Mouse (Mus musculus): Measurements from ENCODE around the gene Glt1d1. TPM values are rescaled to one million over a fixed set of nuclear protein-coding genes. Genes with fewer than 3 reads are reported as not detected.

The Glt1d1 gene
- polyA plus RNA-seq, 1 experiment: 37.9 TPM

GRCm38 (mm10) chr5:127616151-127616550 lies 15.9 kb upstream of the Glt1d1 start:
- peak overlapping the region; percentile 64; the same call in 1 of the 2 replicates for H3K27ac ChIP-seq (ENCODE audit: control insufficient read depth, insufficient read depth, low read depth, low read length)
- H3K4me1 ChIP-seq (ENCODE audit: control insufficient read depth, insufficient read depth, low read length): peaks cover 8% of the 10 kb centered on the region
- TF ChIP-seq CTCF (IDR thresholded peaks at IDR 0.05; ENCODE audit: control insufficient read depth, insufficient read depth, insufficient replicate concordance, low read depth, low read length) (no peak), POLR2A (IDR thresholded peaks at IDR 0.05; ENCODE audit: control insufficient read depth, low read depth, low read length) (no peak)
- H3K27me3 ChIP-seq (ENCODE audit: control insufficient read depth, insufficient read depth, low read length): no peaks in the 10 kb centered on the region
- peak overlapping the region; percentile 74 for H3K4me3 ChIP-seq (ENCODE audit: control insufficient read depth, low read depth, low read length)
- no peaks in the 10 kb centered on the region for H3K36me3 ChIP-seq (ENCODE audit: control insufficient read depth, insufficient read depth, low read length)

GRCm38 (mm10) chr5:127616884-127617635 lies 15.0 kb upstream of the Glt1d1 start:
- no peaks in the 10 kb centered on the region for H3K27me3 ChIP-seq (ENCODE audit: control insufficient read depth, insufficient read depth, low read length)
- peaks cover 8% of the 10 kb centered on the region for H3K4me1 ChIP-seq (ENCODE audit: control insufficient read depth, insufficient read depth, low read length)
- peak overlapping the region; percentile 88 for H3K27ac ChIP-seq (ENCODE audit: control insufficient read depth, insufficient read depth, low read depth, low read length)
- TF ChIP-seq POLR2A (IDR thresholded peaks at IDR 0.05; ENCODE audit: control insufficient read depth, low read depth, low read length): peak; percentile 88
- TF ChIP-seq CTCF (IDR thresholded peaks at IDR 0.05; ENCODE audit: control insufficient read depth, insufficient read depth, insufficient replicate concordance, low read depth, low read length): no peak
- no peaks in the 10 kb centered on the region for H3K36me3 ChIP-seq (ENCODE audit: control insufficient read depth, insufficient read depth, low read length)
- peak overlapping the region; percentile 74 for H3K4me3 ChIP-seq (ENCODE audit: control insufficient read depth, low read depth, low read length)

GRCm38 (mm10) chr5:127618834-127619233 lies 13.2 kb upstream of the Glt1d1 start:
- H3K4me3 ChIP-seq (ENCODE audit: control insufficient read depth, low read depth, low read length): no peak overlapping the region
- no peak for TF ChIP-seq CTCF (IDR thresholded peaks at IDR 0.05; ENCODE audit: control insufficient read depth, insufficient read depth, insufficient replicate concordance, low read depth, low read length)
- TF ChIP-seq POLR2A (IDR thresholded peaks at IDR 0.05; ENCODE audit: control insufficient read depth, low read depth, low read length): 0 out of 2 replicates have a peak, but pooled peaks have one; percentile 25
- peaks cover 8% of the 10 kb centered on the region for H3K4me1 ChIP-seq (ENCODE audit: control insufficient read depth, insufficient read depth, low read length)
- H3K27me3 ChIP-seq (ENCODE audit: control insufficient read depth, insufficient read depth, low read length): no peaks in the 10 kb centered on the region
- H3K27ac ChIP-seq (ENCODE audit: control insufficient read depth, insufficient read depth, low read depth, low read length): no peak overlapping the region
- no peaks in the 10 kb centered on the region for H3K36me3 ChIP-seq (ENCODE audit: control insufficient read depth, insufficient read depth, low read length)

DNA sequence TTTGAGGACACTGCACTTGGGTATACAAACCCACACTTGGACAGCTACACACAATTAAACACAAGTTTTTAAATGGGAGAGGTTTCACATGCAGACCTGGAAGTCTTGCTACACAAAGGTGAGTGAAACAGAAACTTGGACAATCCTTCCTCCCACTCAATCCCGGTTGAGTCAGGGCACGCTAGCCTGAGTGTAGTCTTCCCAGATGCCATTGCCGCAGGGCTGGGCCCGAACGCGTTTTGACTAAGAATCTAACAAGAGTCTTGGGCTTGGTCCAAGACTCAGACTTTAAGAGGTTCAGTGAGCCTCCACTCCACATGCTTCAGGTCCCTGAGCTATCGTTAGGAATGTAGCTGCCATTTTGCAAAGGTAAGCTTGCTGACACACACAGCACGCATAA lies 11.7 kb upstream of the Glt1d1 start:
- Histone ChIP-seq H3K4me1 (ENCODE audit: control insufficient read depth, insufficient read depth, low read length) (peaks cover 8% of the 10 kb centered on the region), H3K27me3 (ENCODE audit: control insufficient read depth, insufficient read depth, low read length) (no peaks in the 10 kb centered on the region), H3K27ac (ENCODE audit: control insufficient read depth, insufficient read depth, low read depth, low read length) (no peak overlapping the region), H3K4me3 (ENCODE audit: control insufficient read depth, low read depth, low read length) (no peak overlapping the region), H3K36me3 (ENCODE audit: control insufficient read depth, insufficient read depth, low read length) (no peaks in the 10 kb centered on the region)
- TF ChIP-seq POLR2A (IDR thresholded peaks at IDR 0.05; ENCODE audit: control insufficient read depth, low read depth, low read length) (no peak), CTCF (IDR thresholded peaks at IDR 0.05; ENCODE audit: control insufficient read depth, insufficient read depth, insufficient replicate concordance, low read depth, low read length) (no peak)

DNA sequence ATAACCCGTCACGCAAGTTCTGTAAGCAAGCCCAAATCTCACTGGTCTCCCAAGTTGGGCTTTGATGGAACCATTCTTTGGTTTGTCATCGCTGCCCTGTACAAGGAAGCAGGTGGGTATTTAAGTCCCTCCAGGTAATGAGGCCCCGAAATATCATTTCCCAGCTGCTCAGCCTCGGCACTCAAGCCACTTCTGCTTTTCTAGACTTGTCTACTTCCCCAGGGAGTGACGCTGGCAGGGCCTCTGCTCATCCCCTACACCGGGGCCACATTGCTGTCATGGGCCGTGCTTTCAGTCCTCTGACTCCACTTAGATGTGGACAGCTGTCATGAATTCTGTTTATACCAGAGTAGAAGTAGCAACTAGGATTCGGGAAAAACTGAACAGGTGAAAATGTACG lies 11.0 kb upstream of the Glt1d1 start:
- Histone ChIP-seq H3K4me1 (ENCODE audit: control insufficient read depth, insufficient read depth, low read length) (peaks cover 4% of the 10 kb centered on the region), H3K4me3 (ENCODE audit: control insufficient read depth, low read depth, low read length) (no peak overlapping the region), H3K27ac (ENCODE audit: control insufficient read depth, insufficient read depth, low read depth, low read length) (no peak overlapping the region), H3K27me3 (ENCODE audit: control insufficient read depth, insufficient read depth, low read length) (no peaks in the 10 kb centered on the region), H3K36me3 (ENCODE audit: control insufficient read depth, insufficient read depth, low read length) (no peaks in the 10 kb centered on the region)
- TF ChIP-seq POLR2A (IDR thresholded peaks at IDR 0.05; ENCODE audit: control insufficient read depth, low read depth, low read length): no peak
- TF ChIP-seq CTCF (IDR thresholded peaks at IDR 0.05; ENCODE audit: control insufficient read depth, insufficient read depth, insufficient replicate concordance, low read depth, low read length): no peak

DNA sequence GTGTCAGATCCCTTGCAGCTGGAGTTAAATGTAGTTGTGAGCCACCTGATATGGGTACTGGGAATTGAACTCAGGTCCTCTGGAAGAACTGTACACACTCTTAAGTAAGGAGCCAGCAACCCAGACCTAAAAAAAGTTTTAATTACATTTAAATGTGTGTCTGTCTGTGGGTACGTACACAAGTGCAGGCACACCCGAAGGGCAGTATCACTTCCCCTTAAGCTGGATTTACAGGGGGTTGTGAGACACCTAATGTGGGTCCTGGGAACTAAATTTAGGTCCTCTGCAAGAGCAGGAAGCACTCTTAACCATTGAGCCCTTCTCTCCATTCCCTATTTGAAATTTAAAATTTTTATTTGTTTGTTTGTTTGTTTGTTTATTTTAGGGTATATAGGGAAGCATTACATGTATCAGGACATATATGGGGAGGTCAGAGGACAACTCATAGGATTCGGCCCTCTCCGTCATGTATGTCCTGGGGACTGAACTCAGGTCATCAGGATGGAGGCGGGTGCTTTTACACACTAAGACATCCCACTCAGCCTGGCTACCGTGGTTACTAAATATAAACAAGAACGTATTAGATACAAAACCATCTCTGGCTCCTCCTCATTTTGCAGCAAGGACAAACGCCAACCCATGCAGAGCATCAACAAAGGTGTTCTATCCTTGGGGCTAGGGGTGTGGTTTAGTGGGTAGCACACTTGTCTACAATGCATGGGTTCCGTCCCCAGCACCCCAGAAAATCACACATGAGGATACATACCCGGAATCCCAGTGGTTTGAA lies 7.4 kb upstream of the Glt1d1 start:
- Histone ChIP-seq H3K27me3 (ENCODE audit: control insufficient read depth, insufficient read depth, low read length) (no peaks in the 10 kb centered on the region), H3K36me3 (ENCODE audit: control insufficient read depth, insufficient read depth, low read length) (no peaks in the 10 kb centered on the region), H3K4me3 (ENCODE audit: control insufficient read depth, low read depth, low read length) (no peak overlapping the region), H3K27ac (ENCODE audit: control insufficient read depth, insufficient read depth, low read depth, low read length) (no peak overlapping the region), H3K4me1 (ENCODE audit: control insufficient read depth, insufficient read depth, low read length) (no peaks in the 10 kb centered on the region; the same call in 1 of the 2 replicates)
- no peak for TF ChIP-seq POLR2A (IDR thresholded peaks at IDR 0.05; ENCODE audit: control insufficient read depth, low read depth, low read length)
- no peak for TF ChIP-seq CTCF (IDR thresholded peaks at IDR 0.05; ENCODE audit: control insufficient read depth, insufficient read depth, insufficient replicate concordance, low read depth, low read length)

DNA sequence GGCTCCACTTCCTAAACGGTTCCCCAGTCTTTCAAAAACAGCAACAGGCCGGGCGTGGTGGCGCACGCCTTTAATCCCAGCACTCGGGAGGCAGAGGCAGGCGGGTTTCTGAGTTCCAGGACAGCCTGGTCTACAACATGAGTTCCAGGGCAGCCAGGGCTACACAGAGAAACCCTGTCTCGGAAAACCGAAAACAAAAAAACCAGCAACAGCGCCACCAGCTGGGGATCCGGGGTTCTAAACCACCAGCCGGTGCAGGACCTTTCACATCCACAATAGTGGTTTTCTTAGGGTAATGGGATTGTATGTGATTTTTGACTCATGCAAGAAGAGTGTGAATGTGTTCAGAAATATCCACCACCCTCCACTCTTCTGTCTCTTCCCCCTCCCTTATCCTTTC lies 4.8 kb upstream of the Glt1d1 start:
- no peak; the same call in 1 of the 2 replicates for TF ChIP-seq CTCF (IDR thresholded peaks at IDR 0.05; ENCODE audit: control insufficient read depth, insufficient read depth, insufficient replicate concordance, low read depth, low read length)
- no peak for TF ChIP-seq POLR2A (IDR thresholded peaks at IDR 0.05; ENCODE audit: control insufficient read depth, low read depth, low read length)
- H3K27ac ChIP-seq (ENCODE audit: control insufficient read depth, insufficient read depth, low read depth, low read length): no peak overlapping the region

More for the DNA sequence above, 4.8 kb upstream of the Glt1d1 start:
- Histone ChIP-seq H3K4me3 (ENCODE audit: control insufficient read depth, low read depth, low read length) (no peak overlapping the region), H3K27me3 (ENCODE audit: control insufficient read depth, insufficient read depth, low read length) (no peaks in the 10 kb centered on the region), H3K4me1 (ENCODE audit: control insufficient read depth, insufficient read depth, low read length) (peaks cover 4% of the 10 kb centered on the region), H3K36me3 (ENCODE audit: control insufficient read depth, insufficient read depth, low read length) (no peaks in the 10 kb centered on the region)
